Mouse (Mus musculus) embryo, embryonic 10.5 days (tissue): ENCODE measurements around the gene Gpr25.
A peak's percentile ranks its signal among the peaks of the same experiment; 100 is the strongest.

Experiments
- DNase-seq: peaks from one replicate; pipeline ENCODE4 v3.0.0-alpha.2; 2015; ENCODE audit warnings: low spot score

The Gpr25 gene

DNA sequence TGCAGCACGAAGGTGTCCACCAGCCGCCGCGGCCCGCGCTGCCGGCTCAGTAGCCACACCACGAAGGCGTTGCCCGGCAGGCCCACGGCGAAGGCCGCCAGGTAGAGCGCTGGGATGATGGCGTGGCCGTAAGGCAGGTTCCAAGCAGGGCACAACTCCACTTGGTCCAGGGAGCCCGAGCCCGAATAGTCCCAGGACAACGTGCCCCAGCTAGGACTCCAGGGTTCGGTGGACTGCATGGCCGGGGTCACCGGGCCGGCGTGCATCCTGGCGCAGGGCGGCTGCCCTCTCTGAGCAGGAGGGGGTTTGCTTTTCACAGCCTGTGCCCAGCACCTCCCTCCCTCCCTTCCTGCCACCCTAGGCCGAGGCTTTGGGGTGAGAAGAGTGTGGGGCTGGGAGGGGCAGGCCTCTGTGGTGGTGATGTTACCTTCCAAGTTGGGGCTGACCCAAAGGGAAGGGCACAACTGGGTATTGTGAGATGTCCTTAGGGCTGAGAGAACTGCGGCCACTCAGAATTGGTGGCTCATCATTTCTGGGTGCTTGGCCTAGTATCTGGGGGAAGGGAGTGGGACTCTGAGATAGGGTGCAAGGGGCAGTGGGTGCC, at the start of gene Gpr25:
Gene Gpr25 (minus strand): TSS at position 239 of the 604 bp plus-strand sequence.
- no peak for DNase-seq

DNA sequence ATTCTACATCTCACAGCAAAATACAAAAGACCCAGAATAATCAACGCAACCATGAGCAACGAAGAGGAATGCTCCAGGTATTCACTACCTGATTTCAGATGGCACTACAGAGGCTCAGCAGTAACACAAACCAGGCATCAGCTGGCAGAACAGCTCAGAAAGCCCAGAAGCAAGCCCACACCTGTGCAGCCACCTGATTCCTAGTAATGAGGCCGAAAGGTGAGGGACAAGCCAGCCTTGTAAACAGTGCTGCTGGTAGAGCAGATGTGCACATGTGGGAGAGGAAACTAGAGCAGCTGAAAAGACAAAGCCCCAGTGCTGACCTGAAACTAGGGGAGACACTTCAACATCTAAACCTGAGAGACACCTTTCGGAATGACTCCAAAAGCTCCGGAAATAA, 48.5 kb upstream of the Gpr25 start:
- DNase-seq = no peak

- peak; percentile 43 for DNase-seq
These were observed 45.8 kb upstream of the Gpr25 start for GRCm38 (mm10) chr1:136306424-136306823.

GRCm38 (mm10) chr1:136293961-136294360, 33.3 kb upstream of the Gpr25 start:
- DNase-seq = no peak

- DNase-seq = no peak
These were observed 29.1 kb upstream of the Gpr25 start for GRCm38 (mm10) chr1:136289803-136290202.

DNA sequence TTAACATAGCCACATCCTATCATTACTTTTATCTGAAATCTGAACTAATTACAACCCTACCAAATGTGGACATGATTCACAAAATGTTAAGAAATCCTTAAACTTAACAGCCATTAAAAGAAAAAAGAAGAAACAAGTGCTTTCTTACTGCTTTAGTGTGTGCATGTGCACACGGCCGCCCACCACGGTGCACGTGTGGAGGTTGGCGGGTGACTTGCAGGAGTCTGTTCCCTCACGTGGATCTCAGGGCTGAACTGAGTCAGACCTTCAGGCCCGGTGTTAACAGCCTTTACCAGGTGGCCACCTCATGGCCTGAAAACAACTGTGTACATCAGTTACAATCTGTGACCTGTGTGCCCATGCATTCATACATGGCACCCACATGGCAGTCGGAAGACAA, 16.7 kb upstream of the Gpr25 start:
- no peak for DNase-seq

- DNase-seq = no peak
These were observed 7.6 kb upstream of the Gpr25 start for GRCm38 (mm10) chr1:136268224-136268623.

DNA sequence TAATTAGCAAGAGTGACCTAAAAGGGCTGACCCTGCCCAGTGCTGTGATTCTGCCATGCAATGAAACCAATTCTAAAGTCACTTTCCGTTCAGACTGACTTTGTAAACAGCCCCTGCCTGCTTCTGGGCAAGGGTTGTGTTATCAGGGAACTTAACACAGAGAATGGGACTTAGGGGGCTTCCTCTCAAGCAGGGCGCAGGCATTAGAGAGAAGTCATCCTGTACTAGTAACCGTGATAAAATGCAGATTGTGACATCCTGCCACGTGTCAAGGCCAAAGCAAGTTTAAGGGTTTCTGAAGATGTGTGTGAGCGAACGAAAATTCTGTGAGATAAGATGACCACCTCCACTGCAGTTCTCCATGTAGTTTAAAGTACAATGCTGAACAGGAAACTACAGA, 5.5 kb upstream of the Gpr25 start:
- no peak for DNase-seq

GRCm38 (mm10) chr1:136263355-136263754, 2.7 kb upstream of the Gpr25 start:
- DNase-seq = no peak

- DNase-seq = peak; percentile 60
These were observed 609 bp downstream of the Gpr25 start for GRCm38 (mm10) chr1:136259893-136260634.

DNA sequence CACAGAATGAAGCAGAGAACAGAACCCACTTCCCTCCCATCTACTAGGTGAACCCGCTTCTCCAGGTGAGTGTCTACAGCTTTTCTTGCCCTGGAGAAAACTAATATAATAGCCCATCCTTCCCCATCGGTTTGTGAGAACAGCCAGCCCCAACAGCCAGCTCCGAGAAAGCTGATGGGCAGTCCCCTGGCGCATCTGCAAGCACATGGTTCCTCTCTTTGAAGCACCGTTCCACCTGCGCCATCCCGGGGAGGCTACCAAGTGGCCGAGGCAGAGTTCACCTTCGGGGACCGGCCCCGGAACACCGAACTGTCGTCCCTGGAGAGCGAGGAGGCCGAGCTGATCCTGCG, 1.2 kb downstream of the Gpr25 start:
- DNase-seq = no peak

DNA sequence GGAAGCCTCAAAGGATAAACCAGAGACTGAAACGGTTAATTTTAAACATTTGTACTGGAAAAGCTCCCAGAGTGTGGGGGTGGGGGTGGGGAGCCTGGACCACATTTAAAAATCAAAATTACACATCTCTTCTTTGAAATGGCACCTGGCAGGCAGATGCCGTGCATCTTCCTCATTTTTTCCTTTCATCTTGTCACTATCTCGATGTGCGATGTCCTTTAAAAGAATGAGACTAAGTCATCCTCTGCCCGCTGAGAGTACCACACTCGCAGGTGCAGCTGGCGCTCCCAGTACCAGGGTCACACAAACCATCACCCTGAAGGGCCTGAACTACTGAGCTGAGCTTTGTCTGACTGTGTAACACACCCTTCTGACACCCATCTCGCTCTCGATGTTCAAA, 2.2 kb downstream of the Gpr25 start:
- DNase-seq = no peak

DNA sequence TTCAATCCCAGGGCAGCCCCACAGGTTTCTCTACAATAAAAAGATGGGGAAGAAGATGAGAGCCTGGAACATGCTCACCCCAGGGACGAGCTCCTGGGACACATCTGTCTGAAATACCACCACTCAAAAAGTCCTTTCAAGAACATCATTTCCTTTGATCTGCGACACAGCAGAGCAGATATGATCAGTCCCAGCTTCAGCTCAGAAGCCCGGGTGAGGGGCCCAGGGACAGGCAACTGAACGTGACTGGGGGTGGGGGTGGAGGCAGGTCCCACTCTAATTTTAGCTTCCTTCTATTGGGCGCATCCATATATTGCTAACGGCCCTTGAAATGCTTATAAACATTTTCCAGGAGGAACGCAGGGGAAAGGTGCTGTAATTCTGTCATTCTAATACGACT, 5.0 kb downstream of the Gpr25 start:
- no peak for DNase-seq

DNA sequence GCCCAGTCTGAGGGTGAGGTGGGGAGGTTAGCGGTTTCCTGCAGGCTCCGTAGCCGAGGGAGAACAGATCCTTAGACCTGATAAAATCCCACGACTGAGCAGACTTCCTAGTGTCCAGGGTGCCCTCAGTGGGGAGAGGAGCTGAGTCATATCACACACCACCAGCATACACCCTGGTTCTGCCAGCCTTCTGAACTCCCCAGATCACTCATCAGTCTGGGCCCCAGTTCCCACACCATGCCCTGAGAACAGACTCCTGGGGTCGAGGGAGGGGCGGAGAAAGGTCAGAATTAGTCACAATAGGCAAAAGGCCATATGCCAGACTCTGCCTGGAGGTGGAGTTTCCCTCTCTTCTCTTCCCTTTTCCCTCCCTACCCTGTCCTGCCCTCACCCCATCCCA, 5.5 kb downstream of the Gpr25 start:
- no peak for DNase-seq

- DNase-seq = no peak
These were observed 6.1 kb downstream of the Gpr25 start for GRCm38 (mm10) chr1:136254503-136255065.

DNA sequence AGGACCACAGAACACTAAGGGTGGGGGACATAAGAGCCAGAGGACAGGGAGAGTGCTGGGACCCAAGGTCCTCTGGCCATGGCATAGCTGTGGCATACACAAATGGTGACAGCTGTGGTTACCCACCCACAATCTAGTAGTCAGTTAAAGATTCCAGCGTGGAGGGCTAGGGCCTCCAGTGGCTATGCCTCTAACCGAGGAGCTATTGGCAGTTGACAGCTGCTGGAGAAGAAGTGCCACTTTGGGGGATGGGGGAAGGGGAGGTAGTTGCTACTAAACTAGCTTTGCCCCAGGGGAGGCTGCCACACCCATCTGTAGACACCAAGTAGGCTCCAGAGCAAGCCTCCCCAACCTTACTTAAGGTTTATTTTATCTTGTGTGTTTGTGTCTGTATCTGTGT, 7.2 kb downstream of the Gpr25 start:
- no peak for DNase-seq

DNA sequence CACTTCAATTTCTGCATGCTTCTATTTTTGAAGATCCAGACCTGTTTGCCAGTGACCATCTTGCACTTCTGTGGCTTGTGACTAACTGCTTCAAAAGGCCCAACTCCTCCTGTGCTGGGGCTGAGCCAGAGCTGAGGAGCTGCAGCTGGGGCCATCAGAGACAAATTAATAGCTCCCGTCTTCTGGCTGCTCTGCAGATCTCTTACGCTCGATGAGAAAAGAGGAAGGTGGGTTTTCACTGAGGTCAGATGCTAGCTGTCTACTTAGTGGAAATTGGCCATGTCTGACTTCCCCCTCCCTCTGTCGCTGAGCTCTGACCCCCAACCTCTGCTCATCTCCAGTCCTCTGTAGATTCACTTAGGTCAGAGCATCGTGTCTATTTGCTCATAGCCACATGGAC, 11.0 kb downstream of the Gpr25 start:
- no peak for DNase-seq

- DNase-seq = no peak
These were observed 13.3 kb downstream of the Gpr25 start for GRCm38 (mm10) chr1:136247393-136247792.

- DNase-seq = no peak
These were observed 16.2 kb downstream of the Gpr25 start for GRCm38 (mm10) chr1:136244469-136244868.

DNA sequence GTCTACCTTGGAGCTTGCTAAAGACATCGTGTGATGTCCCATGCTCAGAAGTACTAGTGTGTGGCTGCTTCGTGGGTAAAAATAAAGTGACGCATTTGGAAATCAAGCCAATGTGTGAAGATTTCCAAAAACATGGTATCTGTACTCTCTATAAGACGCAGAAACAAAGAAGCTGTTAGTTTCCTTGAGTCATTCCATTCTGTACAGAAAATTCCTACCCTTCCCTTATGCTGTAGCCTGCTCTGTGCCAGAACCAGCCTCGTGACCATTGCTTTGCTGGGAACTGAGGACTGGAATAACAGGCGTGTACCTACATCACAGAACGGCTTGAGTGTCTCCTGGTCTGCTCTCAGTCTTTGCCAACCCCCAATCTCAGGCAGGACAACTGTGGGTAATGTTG, 18.9 kb downstream of the Gpr25 start:
- no peak for DNase-seq

GRCm38 (mm10) chr1:136238495-136238894, 22.2 kb downstream of the Gpr25 start:
- no peak for DNase-seq

DNA sequence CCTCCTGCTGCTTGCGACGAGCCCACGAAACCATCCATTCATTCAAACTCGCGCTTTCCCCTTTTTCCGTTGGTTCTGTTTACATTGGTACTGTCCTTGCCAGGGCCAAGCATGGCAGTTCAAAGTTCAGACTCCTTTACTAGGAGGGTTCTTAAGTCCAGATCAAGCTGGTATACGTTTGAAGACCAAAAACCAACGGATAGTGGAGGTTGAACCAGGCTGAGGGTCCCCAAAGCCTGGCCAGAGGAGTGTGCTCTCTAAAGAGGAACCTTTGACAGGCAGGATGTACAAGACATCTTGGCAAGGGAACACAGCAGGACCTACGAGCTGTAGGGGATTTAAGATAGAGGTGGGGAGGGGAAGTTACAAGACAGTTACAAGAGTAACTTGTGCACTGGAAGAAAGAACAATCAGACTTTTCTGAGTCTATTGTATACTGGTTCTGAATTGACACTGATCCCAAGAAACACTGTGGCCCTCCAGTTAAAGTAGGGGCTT, 26.0 kb downstream of the Gpr25 start:
- DNase-seq = no peak

GRCm38 (mm10) chr1:136233892-136234594, 26.6 kb downstream of the Gpr25 start, which contains the start of gene Inava:
Gene Inava (minus strand): TSS chr1:136234264.
- peak; percentile 96 for DNase-seq
